Mouse (Mus musculus) c-Kit-positive CD71-negative TER-119-negative erythroid progenitor cells, embryonic 14.5 days (primary cell): Measurements from ENCODE around the gene H2afj.
A peak's percentile ranks its signal among the peaks of the same experiment; 100 is the strongest.

Experiments
- DNase-seq: peaks from one replicate; pipeline ENCODE4 v3.0.0-alpha.2; 2013; ENCODE audit warnings: low read depth

Gene H2afj

DNA sequence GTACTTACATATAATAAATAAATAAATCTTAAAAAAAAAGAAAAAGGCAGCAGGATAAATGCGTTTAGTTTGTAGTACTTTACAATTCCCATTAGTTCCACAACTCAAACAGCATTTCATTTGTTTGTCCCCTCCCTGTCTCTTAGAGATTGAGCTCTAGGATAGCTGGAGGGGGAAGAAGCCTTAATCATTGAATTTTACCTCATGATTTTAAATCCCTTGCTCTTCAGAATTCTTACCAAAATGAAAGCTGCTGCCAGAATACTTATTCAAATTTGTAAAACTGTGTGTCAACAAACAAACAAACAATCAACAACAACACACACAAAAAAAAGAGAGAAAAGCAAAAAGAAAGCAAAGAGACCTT lies 2.7 kb upstream of the H2afj start:
- DNase-seq: no peak

DNA sequence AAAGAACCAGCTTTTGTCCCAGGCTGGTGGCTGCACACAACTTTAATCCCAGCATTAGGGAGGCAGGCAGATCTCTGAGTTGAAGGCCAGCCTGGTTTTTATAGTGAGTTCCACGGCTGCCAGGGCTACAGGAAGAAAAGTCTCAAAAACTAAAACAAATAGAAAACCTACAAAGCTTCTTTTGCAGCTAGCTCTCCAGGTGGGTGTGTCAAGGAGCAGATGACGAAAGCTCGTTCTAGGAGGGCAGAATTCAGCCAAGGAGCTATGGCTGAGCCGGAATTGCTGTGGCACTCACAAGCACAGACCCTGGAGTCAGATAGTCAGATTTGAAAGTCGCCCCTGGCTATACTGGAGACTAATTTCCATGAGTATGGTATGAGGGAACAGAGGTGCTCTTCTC lies 1.2 kb upstream of the H2afj start:
- DNase-seq: no peak

GRCm38 (mm10) chr6:136807395-136808013 lies 540 bp upstream of the H2afj start:
- no peak for DNase-seq

- no peak for DNase-seq
Measured at GRCm38 (mm10) chr6:136808631-136809046, 595 bp downstream of the H2afj start.

GRCm38 (mm10) chr6:136809077-136809476 lies 1.0 kb downstream of the H2afj start:
- DNase-seq: peak; percentile 82

DNA sequence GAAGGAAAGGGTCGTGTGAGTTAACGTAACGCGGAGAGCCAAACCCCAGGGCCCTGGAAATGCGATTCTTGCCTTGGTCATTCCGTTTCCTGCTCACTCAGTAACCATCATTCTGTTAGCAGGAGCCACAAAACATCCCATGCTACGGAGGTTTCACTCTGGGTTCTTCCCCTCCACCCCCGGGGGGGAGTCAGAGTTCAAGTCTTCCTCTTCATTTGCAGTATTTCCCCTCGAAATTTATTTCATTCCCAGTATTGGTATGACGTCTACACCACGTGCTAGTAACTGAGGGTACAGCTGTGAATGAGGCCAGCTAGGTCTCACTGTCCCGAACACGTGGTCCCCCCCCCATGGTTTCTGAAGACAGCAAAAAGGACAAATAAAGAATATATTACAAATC lies 1.6 kb downstream of the H2afj start:
- no peak for DNase-seq

- DNase-seq: no peak
Measured at GRCm38 (mm10) chr6:136811196-136811595, 3.2 kb downstream of the H2afj start.

- no peak for DNase-seq
Measured at GRCm38 (mm10) chr6:136813117-136813516, 5.1 kb downstream of the H2afj start.

DNA sequence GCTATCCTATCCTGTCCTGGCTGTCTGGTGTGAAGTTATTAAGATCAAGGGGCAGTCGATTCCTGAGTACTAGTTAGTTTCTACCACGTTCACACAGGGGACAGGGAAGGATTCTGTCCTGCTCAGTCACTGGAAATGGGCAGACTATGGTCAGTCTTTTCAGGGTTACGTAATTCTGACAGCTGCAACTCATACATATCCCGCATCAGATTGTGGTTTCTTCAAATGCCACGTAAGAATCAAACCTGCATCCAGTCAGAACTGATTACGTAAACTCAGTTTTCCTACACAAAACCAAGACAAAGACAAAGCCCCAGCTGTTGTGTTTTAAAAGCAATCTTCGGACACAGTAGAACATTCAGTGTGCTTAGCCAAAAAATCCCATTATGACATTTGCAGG lies 7.3 kb downstream of the H2afj start:
- no peak for DNase-seq

GRCm38 (mm10) chr6:136816826-136817225 lies 8.8 kb downstream of the H2afj start:
- DNase-seq: no peak

GRCm38 (mm10) chr6:136817549-136817948 lies 9.5 kb downstream of the H2afj start:
- no peak for DNase-seq

DNA sequence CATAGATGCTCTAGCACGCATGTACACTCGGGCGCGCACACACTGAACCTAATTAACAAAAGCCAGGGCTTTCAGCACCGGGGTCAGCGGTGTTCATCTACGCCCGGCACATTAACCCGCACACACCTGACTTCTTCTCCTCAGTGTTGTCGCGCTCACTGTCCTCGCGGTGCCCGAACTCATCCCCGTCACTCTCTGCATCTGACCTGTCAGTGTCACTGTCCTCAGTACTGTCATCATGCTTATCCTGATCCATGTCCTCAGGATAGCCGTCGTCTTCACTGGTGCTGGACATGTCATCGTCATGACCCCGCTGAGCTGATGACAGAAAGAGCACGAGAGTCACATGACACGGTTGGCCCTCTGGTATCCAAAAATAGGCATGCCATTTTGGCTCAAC lies 12.3 kb downstream of the H2afj start:
- DNase-seq: no peak

DNA sequence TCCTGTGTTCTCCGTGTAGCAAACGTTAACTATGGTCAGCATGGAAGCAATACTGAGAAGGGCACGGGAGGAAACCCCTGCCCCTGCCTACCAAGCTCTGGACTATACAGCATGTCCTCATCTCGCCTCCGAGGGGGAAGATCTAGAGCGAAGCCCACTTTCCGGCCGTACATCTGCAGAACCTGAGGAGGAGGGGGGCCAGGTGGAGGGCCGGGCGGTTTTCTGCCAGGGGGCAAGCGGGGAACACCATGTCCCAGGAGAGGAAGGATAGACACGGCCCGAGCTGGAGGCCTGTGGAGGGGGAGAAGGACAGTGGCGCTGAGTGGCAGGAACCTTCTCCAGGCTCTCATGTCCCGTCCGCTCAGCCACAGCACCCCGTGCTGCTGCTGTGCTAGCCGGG lies 13.0 kb downstream of the H2afj start:
- DNase-seq: no peak

DNA sequence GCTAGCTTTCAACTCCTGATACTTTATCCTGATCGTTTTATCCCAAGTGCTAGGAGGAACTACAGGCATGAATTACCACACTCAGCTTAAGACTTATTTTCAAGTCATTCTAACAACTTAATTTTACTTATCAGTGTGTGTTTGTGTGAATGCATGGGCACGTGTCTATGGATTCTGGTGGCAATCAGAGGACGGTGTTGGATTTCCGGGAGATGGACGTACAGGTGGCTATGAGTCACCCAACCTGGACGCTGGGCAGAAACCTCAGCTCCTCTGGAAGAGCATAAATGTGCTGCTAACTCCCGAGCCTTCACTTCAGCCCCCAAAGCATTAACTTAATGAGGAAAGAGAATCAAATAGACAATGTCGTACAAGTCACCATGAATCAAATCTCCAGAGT lies 16.9 kb downstream of the H2afj start:
- DNase-seq: no peak

- DNase-seq: no peak
Measured at GRCm38 (mm10) chr6:136827116-136827515, 19.1 kb downstream of the H2afj start.

GRCm38 (mm10) chr6:136827516-136827880 lies 19.5 kb downstream of the H2afj start, which contains the start of gene BC049715:
Gene BC049715, plus strand, starts transcription at chr6:136827626.
- no peak for DNase-seq

DNA sequence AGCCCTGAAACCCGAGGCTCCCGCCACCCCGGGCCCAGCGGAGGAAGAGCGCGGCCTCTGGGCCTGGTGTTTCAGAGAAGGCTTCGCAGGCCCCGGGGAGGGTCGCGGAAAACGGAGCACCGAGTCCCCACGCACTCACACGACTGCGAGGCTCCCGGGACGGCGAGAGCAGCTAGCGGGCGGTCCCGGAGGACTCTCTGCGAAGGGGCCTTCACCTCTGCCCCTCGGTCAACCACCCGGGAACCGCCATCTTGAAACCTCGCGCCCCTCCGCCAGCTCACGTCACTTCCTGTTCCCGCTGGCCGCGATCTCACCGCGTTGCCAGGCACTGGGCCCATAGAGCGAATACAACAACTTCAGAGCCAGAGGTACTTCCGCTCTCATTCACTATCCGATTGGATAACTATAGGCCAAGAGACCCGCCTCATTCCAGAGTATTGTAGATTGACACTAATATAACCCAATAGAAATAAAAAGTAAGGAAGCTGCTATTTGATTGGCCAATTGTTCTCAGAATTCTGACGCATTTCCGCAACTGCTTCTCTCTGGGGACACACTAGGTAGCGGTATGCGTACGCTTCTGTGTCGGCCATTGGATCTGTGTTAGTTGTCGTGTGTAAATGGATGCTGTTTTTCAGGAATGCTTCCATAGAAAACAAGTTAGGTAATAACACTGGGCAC lies 20.0 kb downstream of the H2afj start, which contains the start of gene Wbp11:
TSS of gene Wbp11 (minus strand) at position 353 of the 681 bp plus-strand sequence.
- DNase-seq: peak; percentile 85

- DNase-seq: no peak
Measured at GRCm38 (mm10) chr6:136828681-136829080, 20.6 kb downstream of the H2afj start.

GRCm38 (mm10) chr6:136831712-136832111 lies 23.7 kb downstream of the H2afj start:
- DNase-seq: no peak

DNA sequence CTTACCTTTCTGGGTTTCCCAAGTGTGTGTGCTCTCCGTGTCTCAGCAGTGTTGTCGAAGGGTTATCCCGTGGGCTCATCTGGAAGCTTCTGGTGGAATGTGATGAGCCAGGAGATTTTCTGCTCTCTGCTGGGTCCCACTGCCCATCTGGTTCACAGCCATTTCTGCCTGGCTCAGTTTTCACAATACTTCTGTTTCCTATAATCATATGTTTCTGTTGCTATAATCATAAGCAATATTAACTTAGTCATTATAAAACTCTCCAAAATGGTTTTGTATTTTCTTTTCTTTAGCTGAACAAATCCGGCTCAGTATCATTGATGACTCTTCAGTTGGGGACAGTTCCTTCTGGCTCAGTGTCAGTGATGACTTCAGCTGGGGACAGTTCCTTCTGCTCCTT lies 27.3 kb downstream of the H2afj start, which contains the start of gene Smco3:
TSS of gene Smco3 (minus strand) at position 101 of the 400 bp plus-strand sequence.
- no peak for DNase-seq

GRCm38 (mm10) chr6:136837323-136837722 lies 29.3 kb downstream of the H2afj start:
- no peak for DNase-seq

DNA sequence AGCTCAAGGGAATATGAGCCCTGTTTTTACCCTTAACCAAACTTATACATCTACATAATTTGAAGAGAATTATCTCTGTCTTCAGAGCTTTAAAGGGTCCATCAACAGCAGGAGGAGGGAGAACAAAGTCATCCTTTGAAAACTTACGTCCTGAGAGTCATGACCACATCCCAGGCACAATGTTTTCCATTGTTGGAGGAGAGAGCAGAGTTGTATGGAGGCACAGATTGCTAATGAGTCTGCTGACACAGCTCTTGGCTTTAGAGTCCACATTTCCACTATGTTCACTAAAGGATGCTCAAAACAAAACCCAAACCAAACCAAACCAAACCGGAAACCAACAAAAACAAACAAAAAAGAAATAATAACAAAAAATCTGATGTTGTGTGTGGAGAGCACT lies 36.9 kb downstream of the H2afj start:
- DNase-seq: no peak

DNA sequence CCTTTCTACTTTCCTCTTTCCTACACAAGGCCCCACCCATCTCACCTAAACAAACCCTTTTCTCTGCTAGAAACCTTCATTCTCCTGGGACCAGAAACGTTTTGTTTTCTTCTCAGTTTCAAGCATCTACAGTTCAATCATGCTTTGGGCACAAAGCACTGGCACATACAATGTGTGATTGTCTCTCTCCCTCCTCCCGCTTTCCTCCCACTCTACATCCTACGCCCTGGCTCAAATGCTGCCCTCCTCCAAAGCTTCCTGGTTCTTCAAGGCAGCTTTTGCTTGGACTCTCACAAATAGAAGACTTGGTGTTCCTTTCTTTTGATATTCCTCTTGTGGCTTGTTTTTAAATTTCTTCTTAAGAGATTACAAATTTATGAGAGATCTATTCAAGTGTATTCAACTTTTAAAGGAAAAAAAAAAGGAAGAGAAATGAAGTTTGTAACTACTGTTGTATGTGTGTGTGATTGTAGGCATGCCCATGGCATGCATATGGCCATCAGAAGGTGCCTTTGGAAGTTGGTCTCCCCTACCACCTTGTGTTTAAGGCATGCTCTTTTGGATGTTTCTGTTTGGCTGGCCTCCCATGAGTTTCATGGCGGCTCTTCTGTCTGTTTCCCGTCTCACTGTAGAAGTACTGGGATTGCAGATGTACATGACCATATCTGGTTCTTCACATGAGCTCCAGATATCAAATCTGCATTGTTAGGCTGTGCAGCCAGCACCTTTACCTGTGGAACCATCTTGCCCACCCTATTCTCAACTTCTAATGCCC lies 37.8 kb downstream of the H2afj start:
- no peak for DNase-seq
